Mouse (Mus musculus) left cerebral cortex, adult 2 months (tissue): ENCODE measurements around the gene Fbxl13. TPM values are rescaled to one million over a fixed set of nuclear protein-coding genes. Genes with fewer than 3 reads are reported as not detected.

Source experiments
- DNase-seq, 2 experiments: peaks; one replicate each; pipeline ENCODE4 v3.0.0; 2021 to 2022; ENCODE audit warnings: low spot score in 2 of 2, mixed read lengths in 1 of 2; ENCODE audit errors: extremely low spot score in 1 of 2
- H3K27ac ChIP-seq: fragments of 200-600 bp; 2 replicates; pipeline ENCODE4 v1.8.1; 2022
- H3K4me3 ChIP-seq: fragments of 200-600 bp; 2 replicates; pipeline ENCODE4 v1.8.1; 2022
- CTCF ChIP-seq: fragments of 200-600 bp; IDR thresholded peaks from 2 replicates; pipeline ENCODE4 v1.8.1; 2022; ENCODE audit warnings: antibody characterized with exemption, mild to moderate bottlenecking, moderate library complexity
- intact Hi-C: fragments of 180-260 bp; cut with DNase I; formaldehyde crosslinking; loops from one replicate; pipeline ENCODE4 v1.15.1; 2025
- long read RNA-seq, 2 experiments: library from polyadenylated mRNA; stranded (forward); transcript quantifications; one replicate each; pipeline ENCODE4 v2.0.0; 2021; ENCODE audit warnings: borderline mapping rate in 2 of 2
- total RNA-seq, 2 experiments: library from RNA; stranded (reverse); gene quantifications; 2 replicates each; pipeline ENCODE4 v1.2.3; 2021

The Fbxl13 gene
- under 1 TPM; 0.18 to 0.19 TPM for total RNA-seq
- long read RNA-seq, experiment 1, partial matches to known transcripts: 0 of 1 reads
- long read RNA-seq, experiment 1, other reads (novel, unspliced or antisense): 1 of 1 reads
- long read RNA-seq, experiment 2: 0 reads

- intact Hi-C loops: loop anchor here (10.0 kb wide), 1 partner anchor 591 kb away; the partner anchor contains the start of gene Ptpn12
- TF ChIP-seq CTCF: no peak; the same call in none of the 2 replicates
- DNase-seq: peak; percentile 79 to 84
- Histone ChIP-seq H3K4me3 (peak within 1 kb of the TSS; percentile 73), H3K27ac (peak within 1 kb of the TSS; percentile 76)
Observed at GRCm38 (mm10) chr5:21645439-21646132, at the start of gene Fbxl13, which contains the start of gene Armc10. Fbxl13 (minus strand) TSS chr5:21645634. Armc10 (plus strand) TSS chr5:21645813.

DNA sequence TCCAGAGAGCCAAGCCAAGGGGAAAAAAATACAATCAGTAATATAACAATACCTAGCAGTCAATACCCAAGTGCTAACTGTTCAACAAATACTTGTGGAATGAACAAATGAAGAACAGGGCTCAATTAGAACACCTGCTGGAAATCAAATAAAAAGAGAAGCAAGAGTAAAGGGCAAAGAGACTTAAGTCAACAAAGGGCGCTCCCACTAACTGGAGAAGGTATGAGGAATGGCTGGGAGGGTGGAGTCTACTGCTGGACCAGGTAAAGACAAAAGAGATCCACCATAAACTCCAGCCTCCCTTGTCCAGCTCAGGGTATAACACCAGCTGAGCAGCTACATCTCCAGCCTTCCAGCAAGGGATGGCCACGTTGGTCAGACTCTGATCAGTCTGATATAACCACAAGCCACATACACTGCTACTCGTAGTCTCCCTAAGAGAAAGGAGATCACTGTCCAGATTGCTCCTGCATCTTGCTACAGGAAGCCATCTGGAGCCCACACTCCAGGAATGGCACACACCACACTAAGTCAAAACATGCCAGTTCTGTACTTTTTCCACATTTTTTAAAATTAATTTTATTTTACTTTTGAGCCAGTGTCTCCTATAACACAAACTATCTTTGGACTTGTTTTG, 49.5 kb upstream of the Fbxl13 start:
- intact Hi-C loops: no loop called here
- DNase-seq: no peak
- no peak for TF ChIP-seq CTCF
- Histone ChIP-seq H3K27ac (no peak overlapping the region), H3K4me3 (no peak overlapping the region)

GRCm38 (mm10) chr5:21693372-21693870, 48.0 kb upstream of the Fbxl13 start:
- Histone ChIP-seq H3K27ac (no peak overlapping the region), H3K4me3 (no peak overlapping the region)
- TF ChIP-seq CTCF: no peak
- DNase-seq: no peak
- intact Hi-C loops: no loop called here

DNA sequence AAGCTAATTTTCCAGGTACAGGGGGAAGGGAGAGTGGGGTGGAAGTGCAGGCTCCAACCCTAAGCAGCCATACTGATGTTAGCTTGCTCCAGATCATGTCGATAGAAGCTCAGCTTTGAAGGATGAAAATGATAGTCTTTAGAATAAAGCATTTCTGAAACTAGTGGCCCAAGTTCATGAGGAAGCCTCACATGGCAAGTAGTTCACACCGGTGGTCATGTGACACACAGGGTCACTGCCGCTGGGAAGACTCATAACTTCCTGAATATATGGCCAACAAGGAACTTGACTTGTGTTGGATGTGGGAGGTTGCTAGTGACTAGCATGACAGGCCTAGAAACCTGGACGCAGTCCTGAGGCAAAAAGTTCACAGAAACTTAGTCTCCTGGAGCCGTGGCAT, 46.8 kb upstream of the Fbxl13 start:
- DNase-seq: no peak
- no peak for TF ChIP-seq CTCF
- intact Hi-C loops: no loop called here
- no peak overlapping the region for H3K4me3 ChIP-seq
- no peak overlapping the region for H3K27ac ChIP-seq

DNA sequence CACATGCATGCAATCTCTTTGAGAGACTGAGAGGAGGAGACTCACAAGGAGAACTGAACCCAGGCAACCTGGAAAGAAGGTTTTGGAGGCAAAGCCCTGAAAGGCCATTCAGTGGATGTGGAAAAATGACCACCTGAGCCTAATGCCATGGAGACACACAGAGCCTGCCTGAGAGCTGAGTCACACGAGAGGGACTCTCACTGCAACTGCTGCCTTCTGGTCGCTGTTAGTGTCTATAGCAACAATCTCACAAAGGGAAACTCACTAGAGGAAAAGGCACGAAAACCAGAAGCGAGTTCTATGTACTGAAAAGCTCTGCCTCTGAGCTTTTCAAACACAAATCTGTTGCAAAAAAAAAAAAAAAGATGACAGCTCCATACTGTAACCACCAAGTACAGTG, 41.6 kb upstream of the Fbxl13 start:
- DNase-seq: no peak
- Histone ChIP-seq H3K27ac (no peak overlapping the region), H3K4me3 (no peak overlapping the region)
- intact Hi-C loops: no loop called here
- TF ChIP-seq CTCF: no peak

GRCm38 (mm10) chr5:21685001-21685400, 39.6 kb upstream of the Fbxl13 start:
- intact Hi-C loops: no loop called here
- Histone ChIP-seq H3K4me3 (no peak overlapping the region), H3K27ac (no peak overlapping the region)
- DNase-seq: no peak
- no peak for TF ChIP-seq CTCF

GRCm38 (mm10) chr5:21683811-21684210, 38.4 kb upstream of the Fbxl13 start:
- no peak for DNase-seq
- intact Hi-C loops: no loop called here
- TF ChIP-seq CTCF: no peak
- H3K27ac ChIP-seq: no peak overlapping the region
- no peak overlapping the region for H3K4me3 ChIP-seq

GRCm38 (mm10) chr5:21680940-21681339, 35.5 kb upstream of the Fbxl13 start:
- H3K27ac ChIP-seq: peak overlapping the region; percentile 59
- intact Hi-C loops: no loop called here
- DNase-seq: no peak

DNA sequence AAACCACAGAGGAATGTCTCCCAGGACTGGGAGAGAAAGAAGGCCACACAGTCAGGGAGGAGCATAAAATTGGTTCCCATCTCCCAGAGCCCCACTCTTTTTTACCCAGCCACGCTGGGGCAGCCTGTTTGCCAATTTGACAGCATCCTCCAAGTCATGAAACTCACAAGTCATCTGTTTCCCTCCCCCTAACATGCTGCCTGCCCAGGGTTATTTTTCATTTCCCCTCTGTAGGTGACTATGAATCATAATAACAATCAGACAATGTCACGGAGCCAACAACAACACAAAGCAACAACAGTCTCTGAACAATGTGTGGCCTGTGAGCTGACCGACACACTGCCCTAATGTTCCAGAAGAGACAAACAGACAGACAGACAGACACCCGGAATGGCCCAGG, 34.6 kb upstream of the Fbxl13 start:
- Histone ChIP-seq H3K27ac (peak overlapping the region; percentile 0; the same call in 1 of the 2 replicates), H3K4me3 (no peak overlapping the region)
- no peak for DNase-seq
- no peak for TF ChIP-seq CTCF
- intact Hi-C loops: no loop called here

More at GRCm38 (mm10) chr5:21680940-21681339, 35.5 kb upstream of the Fbxl13 start:
- no peak for TF ChIP-seq CTCF
- H3K4me3 ChIP-seq: no peak overlapping the region

- intact Hi-C loops: no loop called here
- DNase-seq: no peak
Observed at GRCm38 (mm10) chr5:21678363-21678762, 32.9 kb upstream of the Fbxl13 start.

GRCm38 (mm10) chr5:21677939-21678338, 32.5 kb upstream of the Fbxl13 start:
- H3K4me3 ChIP-seq: no peak overlapping the region
- TF ChIP-seq CTCF: no peak; the same call in 1 of the 2 replicates

More at GRCm38 (mm10) chr5:21678363-21678762, 32.9 kb upstream of the Fbxl13 start:
- TF ChIP-seq CTCF: no peak
- Histone ChIP-seq H3K27ac (no peak overlapping the region), H3K4me3 (no peak overlapping the region)

DNA sequence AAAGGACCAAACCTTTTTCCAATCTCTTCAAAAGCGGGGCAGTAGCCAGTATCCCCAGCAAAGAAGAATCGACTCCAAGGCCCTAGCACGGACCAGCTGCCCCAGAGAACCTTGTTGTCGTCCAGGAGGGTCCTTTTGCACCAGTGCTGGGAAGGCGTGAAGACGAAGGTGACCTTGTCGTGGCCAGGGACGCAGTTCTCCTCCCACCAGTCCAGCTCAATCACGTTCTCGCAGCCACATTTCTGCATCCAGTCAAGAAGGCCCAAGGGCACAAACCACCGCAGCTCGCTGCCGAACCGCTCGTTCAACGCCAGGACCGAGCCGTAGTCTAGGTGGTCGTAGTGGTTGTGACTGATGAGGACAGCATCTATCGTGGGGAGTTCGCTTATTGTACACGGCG, 30.1 kb upstream of the Fbxl13 start:
- no peak overlapping the region for H3K4me3 ChIP-seq
- no peak for TF ChIP-seq CTCF
- no peak for DNase-seq
- intact Hi-C loops: no loop called here
- H3K27ac ChIP-seq: no peak overlapping the region

More at GRCm38 (mm10) chr5:21677939-21678338, 32.5 kb upstream of the Fbxl13 start:
- no peak for DNase-seq
- no peak overlapping the region for H3K27ac ChIP-seq
- intact Hi-C loops: no loop called here
